Mouse (Mus musculus) layer of hippocampus, postnatal 14 days (tissue): ENCODE measurements around the gene Rps6. TPM values are rescaled to one million over a fixed set of nuclear protein-coding genes. Genes with fewer than 3 reads are reported as not detected.
A peak's percentile ranks its signal among the peaks of the same experiment; 100 is the strongest.
"Not testable (repeated sequence)": the region's sequence is repeated elsewhere in the genome, so short reads cannot be mapped to it uniquely, and the experiment has no call there.

Source experiments
- DNase-seq, 2 experiments: peaks; one replicate each; pipeline ENCODE4 v3.0.0; 2021 to 2022; ENCODE audit warnings: low spot score in 2 of 2, mixed read lengths in 1 of 2
- total RNA-seq, 2 experiments: library from RNA; stranded (reverse); gene quantifications; 2 replicates each; pipeline ENCODE4 v1.2.3; 2021

Gene Rps6
- total RNA-seq, 2 experiments from 2014 or later, result 393 to 396 TPM

DNA sequence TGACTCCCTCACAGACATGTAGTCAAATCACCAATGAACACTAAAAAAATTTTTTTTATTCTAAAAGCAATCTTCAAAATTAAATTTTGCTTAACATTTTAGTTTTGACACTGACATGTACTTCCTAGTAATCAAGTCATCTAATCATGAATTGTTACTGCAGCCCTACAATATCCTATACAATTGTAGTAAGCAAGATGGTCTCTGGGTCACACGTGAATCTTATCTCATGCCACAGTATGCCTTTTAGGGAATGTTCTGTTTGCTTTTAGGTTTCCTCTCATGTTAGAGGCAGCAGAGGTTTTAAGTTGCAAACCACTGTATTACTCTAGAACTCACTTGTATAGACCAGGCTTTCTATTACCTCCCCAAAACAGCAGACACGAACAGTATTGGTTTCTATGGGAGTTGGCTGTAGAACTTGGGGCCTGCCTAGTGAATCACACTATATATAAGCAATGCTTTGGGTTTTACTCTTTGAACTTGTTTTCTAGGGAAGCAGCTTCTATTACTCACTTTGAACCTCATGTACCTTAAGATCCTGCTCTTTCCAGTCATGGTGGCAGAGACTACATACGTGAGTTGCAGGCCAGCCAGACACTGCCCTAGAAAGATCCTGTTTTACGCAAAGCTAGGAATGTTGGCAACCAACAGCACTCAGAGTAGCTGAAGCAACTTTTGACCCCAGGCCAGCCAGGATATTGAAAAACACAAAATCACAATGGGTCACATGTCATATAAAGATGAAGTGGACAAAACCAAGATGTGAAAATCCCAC is 4.2 kb downstream of the Rps6 start:
- no peak for DNase-seq

DNA sequence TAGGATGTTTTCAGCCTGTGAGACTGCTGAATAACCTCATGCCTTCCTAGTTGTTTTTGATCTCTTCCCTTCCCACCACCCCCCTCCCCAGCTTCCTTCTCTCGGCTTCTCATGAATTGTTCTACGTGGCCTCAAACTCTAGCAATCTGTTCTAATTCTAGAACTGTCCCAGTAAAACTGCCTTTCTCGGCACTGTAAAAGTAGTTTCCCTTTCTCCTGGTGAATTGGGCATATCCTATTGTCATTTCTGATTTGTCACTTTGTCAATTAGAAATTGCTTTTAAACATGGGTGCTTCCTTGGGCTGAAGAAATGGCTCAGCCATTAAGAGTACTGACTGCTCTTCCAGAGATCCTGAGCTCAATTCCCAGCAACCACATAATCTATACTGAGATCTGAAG is 5.2 kb downstream of the Rps6 start:
- DNase-seq, result no peak

DNA sequence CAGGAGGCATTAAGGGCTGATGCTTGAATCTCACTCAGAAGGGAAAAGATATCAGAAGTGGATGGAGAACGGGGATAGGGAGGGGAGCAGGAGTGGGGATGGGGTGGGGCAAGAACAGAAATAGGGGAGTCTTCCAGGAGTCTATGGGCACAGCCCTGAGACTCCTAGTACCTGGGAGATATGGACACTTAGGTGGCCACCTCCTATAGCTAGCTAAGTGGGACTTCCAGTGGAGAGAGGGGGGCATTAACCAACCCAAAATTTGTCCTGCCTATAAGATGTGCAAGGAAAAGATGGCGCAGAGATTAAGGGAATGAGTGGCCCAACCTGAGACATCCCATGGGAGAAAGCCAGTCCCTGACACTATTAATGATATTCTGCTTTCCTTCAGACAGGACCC is 5.9 kb downstream of the Rps6 start:
- no peak for DNase-seq

DNA sequence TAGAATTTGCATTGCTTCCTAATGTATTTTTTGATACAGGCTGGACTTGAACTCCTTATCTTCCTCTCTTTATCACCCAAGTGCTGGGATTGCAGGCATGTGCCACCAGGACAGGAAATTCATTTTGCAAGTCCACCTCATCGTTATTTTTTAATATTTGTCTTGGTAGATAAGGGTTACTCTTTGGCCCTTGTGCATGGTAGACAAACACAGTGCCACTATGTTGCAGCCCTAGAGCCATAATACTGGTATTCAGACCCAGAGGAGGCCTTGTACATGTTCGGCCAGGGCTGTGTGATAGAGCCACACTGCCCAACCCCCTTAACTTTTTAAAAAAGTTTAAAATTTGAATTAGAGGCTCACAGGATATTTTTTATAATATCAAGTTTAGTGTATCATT is 10.0 kb downstream of the Rps6 start:
- no peak for DNase-seq

DNA sequence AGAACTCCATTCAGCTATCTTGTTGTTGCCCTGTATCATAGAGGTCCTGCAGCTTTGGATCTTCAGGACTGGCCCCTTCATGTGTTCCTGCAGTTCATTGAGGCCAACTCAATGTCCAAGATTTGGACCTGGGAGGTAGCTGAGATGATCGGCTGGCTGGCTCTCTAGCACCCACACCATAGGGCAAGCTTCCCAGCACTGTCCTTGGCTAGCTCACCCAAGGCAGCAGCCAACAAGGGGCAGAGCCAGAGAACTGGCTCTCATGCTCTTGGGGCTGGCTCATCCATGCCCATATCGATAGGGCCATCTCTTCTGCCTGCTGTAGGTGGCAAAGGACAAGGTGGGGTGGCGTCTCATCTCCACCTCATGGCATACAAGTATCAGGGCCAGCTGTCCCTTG is 11.8 kb downstream of the Rps6 start:
- peak; percentile 8 to 15 for DNase-seq

DNA sequence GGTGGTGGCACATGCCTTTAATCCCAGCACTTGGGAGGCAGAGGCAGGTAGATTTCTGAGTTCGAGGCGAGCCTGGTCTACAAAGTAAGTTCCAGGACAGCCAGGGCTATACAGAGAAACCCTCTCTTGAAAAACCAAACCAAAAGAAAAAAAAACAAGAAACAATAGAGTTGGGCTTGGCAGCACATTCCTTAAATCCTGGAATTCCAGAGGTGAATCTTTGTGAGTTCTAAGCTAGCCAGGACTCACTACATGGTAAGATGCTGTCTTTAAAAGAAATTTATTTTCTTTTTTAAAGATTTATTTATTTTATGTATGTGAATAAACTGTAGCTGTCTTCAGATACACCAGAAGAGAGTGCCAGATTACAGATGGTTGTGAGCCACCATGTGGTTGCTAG is 16.1 kb downstream of the Rps6 start:
- not testable (repeated sequence) for DNase-seq

DNA sequence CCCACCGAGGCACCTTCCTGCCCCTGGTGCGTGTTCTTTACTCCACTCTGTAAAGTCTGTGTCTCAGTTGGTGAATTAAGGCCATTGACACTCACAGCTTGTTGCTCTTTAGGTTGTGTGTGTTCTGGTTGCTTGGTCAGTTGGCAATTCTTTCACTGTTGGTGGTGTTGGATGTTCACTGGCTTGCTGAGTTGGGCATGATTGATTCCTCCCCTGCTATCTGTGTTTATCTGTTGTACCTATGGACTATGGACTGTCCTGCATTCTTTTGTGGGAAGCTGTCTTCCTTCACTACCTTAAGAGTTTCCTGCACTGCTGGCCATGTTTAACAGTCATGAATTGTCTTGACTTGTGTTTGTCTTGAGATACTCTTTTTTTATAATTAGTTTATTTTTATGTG is 25.3 kb downstream of the Rps6 start:
- DNase-seq, result no peak

DNA sequence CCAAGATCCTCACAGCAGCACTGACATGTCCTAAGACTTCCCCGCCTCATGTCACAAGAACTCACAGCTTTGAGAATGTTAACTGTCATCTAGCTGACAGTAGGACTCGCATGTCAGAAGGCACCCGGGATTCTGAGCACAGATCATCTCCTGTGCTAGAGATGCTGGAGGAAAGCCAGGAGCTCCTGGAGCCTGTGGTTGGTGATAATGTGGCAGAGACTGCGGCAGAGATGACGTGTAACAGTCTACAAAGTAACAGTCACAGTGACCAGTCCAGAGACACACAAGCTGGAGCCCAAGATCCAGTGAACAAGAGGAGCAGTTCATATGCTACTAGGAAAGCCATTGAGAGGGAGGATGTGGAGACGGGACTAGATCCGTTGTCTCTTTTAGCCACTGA is 32.1 kb downstream of the Rps6 start:
- no peak for DNase-seq

DNA sequence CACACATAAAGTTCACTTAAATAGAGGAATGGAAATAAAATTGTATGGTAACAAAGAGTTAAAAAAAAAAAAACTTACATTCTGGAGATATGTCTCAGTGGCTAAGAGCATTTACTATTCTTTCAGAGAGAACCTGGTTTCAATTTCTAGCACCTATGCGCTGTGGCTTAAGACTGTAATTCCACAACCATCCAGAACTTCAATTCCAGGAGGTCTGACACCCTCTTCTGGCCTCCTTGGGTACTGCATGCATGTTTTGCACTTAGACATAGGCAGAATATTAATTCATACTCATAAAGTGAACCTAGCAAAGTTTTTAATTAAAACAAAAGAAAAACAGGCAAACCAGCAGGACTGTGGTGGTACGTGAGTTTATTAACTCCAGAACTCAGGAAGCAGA is 34.0 kb downstream of the Rps6 start:
- DNase-seq, result peak; percentile 30 to 45

DNA sequence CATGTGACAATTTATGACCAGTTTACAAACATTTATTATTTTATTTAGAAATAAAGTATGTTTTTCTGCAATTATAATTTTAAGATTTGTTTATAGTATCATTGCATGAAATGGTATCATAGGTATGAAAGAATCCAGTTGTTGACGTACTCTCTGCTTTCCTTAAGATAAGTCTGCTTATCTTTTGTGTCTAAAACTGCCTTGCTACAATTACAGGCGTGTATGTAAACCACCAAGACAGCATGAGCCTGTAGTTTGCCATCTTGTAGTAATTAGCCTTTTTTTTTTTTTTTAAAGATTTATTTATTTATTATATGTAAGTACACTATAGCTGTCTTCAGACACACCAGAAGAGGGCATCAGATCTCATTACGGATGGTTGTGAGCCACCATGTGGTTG is 42.4 kb downstream of the Rps6 start:
- no peak for DNase-seq

DNA sequence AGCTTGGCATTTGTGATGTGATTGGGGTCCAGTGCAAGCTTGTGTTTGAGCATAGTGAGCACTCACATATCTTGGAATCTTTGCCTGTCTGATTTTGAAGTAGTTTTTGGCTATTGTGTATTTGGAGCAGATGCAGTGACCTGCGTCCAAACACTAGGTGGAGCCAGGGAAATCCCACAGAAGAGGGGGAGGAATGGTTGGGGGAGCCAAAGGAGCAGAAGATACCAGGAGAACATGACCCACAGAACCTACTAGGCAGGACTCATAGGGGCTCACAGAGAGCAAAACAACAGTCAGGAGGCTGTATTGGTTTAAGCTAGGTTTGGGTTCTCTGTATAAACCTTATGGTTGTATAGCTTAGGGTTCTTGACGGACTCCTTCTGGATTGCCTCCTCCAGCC is 46.6 kb downstream of the Rps6 start:
- DNase-seq, result peak in 1 of 2 experiments; percentile 8

Other genes with a start within 250 kb of the Rps6 start
- gene Haus6, start 245.4 kb downstream of the Rps6 start, total RNA-seq, result 1 to 10 TPM; 7.3 to 8.2 TPM
- 10 to 100 TPM; 12.3 to 15.9 TPM for gene Plin2, start 187.4 kb downstream of the Rps6 start, total RNA-seq
- 10 to 100 TPM; 14.8 to 14.9 TPM for gene Dennd4c, start 108.9 kb downstream of the Rps6 start, total RNA-seq
- gene Acer2, start 17.0 kb upstream of the Rps6 start, total RNA-seq, result 1 to 10 TPM; 3.4 to 4.3 TPM